Mouse (Mus musculus) lung, postnatal 4 days (tissue): Measurements from ENCODE around the gene Itga8.

Source experiments
- DNase-seq, 2 experiments: peaks; one replicate each; pipeline ENCODE4 v3.0.0; 2021

Itga8 gene

GRCm38 (mm10) chr2:12187646-12188045, 114.1 kb downstream of the Itga8 start:
- no peak for DNase-seq

DNA sequence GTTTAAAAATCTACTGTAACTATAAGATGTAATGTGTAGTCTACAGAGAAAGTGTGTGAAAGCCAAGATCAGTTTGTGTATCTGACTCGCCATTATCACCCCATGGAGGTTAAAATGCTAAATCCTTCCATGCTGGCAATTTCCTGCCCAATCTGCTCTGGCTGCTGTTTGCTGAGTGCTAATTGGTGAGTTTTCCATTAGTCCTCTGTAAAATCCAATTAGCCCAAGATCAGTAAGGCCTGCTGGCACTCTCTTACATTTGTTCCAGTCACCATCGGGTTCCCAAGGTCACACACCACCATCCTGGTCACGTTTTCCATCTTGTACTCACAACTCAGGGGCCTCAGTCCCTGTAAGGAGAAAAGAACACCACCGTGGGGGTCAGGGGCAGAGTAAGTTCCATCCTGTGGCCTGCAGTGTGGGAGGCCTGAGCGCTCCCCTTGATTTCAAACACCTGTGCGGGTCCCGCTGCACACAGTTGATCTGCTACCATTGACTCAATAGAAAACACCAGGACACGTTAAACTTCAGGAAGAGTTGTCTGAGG, 119.2 kb downstream of the Itga8 start:
- DNase-seq: no peak

GRCm38 (mm10) chr2:12180635-12181034, 121.1 kb downstream of the Itga8 start:
- no peak for DNase-seq

DNA sequence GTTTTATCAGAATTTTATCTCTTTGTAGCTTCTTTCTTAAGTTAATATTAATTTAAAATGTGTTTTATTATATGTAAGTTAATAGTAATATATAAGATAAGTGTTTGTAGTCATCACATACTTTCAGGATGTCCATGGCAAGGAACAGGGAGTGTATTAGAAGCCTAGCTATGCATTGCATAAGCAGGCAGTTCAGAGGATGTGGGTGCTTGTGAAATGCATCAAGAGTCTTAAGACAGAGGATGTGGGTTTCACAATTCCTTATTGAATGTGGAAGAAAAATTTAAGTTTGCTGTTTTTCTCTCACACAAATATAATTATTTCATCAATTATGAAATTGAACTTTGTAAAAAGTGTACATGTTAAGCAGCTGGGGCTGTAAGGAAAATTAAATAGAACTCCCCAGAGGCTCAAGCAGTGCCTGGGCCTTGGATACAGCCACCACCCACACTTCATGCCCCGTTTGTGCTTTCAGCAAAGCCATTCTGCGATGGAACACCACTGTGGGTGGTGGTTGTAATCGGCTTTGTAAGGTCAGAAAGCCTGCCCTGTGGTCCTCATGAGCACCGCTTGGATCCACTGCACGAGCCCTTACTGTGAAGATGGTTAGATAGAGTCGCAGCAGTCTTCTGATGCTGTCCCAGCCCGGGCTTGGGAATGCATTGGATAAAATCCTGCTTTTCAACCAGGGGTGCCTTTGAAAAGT, 126.8 kb downstream of the Itga8 start:
- DNase-seq: no peak

DNA sequence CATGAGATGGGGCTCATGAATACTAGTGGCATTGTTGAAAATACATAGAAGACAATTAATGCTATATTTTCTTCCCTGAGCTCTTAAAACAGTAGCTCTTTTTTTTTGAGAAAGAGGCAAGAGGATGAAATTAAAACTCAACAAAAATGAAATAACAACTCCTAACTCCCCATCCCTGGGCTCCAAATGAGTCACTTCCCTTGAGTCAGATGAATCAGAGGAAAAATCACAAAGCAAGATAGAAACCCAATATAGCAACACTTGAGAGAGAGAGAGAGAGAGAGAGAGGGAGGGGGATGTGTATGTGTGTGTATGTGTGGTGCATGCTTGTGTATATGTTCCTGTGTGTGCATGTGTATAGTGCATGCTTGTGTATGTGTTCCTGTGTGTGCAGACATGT, 131.5 kb downstream of the Itga8 start:
- DNase-seq: no peak

- peak in 1 of 2 experiments; percentile 32 for DNase-seq
These were observed 141.2 kb downstream of the Itga8 start for GRCm38 (mm10) chr2:12160486-12160885.

DNA sequence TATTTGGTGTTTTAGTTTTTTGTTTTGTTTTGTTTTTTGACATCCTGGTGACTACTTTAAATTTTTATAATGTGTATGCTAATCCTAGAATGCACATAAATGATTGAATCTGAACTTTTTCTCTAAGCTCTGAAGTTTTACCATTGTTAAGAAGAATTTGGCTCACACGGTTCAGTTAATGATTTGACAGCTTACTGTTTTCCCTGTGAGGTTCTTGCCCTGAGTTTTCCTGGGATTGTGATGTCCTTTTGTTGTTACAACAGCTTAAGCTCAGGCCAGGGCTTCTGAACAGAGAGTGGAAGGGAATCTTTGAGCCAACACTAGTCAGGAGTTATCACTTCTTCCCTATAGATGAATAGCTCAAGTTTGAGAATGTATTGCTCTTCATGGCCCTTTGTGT, 144.7 kb downstream of the Itga8 start:
- DNase-seq: no peak

- no peak for DNase-seq
These were observed 145.3 kb downstream of the Itga8 start for GRCm38 (mm10) chr2:12156401-12156800.

GRCm38 (mm10) chr2:12154676-12155075, 147.0 kb downstream of the Itga8 start:
- no peak for DNase-seq

DNA sequence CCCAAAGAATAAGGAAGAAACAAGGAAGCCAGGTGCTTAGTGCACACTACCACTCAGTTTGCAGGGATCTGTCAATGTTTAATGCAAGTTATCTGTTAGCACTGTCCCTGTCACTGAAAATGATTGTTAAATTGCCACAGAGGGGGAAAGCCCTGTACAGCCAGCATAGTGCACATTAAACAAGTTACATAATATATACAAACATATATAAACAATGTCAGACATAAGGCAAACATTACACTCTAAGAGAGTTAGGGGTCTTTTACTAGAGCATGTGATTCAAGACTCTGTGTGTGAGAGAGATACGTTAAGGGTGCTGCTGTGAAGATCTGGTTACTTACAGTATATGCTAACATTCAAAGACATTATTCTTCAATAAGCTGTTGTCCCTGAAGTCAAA, 148.2 kb downstream of the Itga8 start:
- no peak for DNase-seq

DNA sequence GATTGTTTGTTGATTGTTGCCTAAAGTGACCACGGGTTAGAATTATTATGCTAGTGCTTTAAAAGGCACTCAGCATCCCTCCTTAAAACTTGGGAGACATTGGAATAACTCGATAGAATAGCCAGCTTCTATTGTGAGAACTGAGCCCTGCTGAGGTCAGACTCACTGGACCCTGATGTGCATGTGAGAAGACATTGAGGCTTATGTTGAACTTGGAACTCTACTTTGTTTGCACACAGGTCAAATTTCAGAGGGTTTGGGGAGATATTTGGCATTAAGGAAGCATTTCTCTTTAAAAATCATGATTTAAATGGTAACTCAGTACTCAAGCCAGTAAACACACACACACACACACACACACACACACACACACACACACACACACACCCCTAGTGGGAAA, 153.8 kb downstream of the Itga8 start:
- no peak for DNase-seq

GRCm38 (mm10) chr2:12146612-12147011, 155.1 kb downstream of the Itga8 start:
- no peak for DNase-seq

DNA sequence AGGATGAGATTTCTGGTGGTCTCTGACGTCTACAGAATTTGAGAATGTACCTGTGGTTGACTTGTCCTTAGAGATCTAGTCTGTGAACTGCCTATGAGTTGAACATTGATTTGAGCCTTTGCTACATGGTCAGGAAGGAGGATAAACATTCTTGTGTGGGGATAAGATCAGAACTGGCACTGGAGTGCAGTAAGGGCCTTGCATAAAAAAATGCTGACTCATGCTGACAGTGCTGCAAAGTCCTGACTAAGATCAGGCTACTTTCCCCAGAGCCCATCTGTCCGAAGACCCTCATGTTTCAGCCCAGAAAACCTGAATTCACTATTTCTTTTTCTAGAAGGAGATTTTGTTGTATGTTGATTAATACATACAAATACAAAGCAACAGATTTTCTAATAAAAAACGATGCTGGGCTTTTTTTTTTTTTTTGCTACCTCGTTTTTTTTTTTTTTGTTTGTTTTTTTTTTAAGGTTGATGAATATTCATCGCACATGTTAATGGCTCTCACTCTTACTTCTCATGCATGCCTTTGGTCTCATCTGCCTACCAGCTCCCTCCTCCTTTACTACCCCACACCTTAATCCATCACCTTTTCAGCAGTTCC, 162.9 kb downstream of the Itga8 start:
- DNase-seq: no peak

DNA sequence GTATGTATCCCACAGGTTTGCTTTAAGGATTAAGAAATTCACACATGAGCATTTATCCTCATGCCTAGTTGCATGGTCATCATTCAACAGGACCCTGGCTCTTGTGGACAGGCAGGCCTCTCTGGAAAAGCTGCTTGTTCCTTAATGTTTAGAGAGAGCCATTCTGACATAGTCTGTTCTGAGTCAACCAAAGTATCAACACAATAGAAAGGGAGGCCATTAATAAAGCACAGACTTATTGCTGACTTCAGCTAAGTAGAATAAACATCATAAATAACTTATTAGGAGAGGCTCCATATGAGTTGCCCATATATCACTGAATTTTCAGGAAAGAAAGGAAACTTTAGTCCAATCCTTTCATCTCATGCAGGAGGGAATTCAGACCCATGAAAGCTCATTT, 175.1 kb downstream of the Itga8 start:
- no peak for DNase-seq

DNA sequence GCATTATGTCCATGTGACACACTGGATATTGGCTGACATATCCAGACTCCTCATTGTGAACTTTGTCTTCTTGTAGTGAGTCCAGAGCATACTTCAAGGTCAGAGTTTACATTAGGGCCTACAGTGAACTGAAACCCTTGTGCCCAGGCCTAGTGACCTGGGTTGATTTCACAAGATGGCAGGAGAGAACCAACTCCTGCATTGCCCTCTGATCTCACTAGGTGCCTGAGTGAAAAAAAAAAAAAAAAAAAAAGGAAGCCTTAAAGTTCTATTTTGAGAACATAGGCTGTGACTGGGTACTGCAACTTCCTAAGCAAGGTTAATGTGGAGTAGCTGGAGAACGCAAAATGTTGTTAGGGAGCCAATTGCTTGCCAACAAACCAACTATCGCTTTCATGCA, 186.2 kb downstream of the Itga8 start:
- no peak for DNase-seq

GRCm38 (mm10) chr2:12109306-12109705, 192.4 kb downstream of the Itga8 start:
- peak in 1 of 2 experiments; percentile 22 for DNase-seq

DNA sequence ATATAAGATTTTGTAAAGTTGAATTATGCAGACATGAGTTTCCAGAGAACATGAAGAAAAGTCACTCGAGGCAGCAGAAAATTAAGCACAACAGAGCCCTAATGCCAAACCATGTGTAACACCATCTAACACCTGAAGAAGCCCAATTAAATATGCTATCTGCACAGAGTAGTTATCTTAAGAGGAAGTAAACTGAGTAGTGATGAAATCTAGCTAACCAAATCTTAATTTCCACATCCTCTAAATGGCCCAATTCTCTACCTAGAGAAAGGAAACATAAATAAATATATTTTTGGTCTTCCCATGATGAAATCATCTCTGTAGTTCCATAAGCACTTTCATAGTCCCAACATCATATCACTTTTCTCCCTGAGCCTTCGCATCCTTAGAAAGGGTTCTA, 193.4 kb downstream of the Itga8 start:
- DNase-seq: no peak

DNA sequence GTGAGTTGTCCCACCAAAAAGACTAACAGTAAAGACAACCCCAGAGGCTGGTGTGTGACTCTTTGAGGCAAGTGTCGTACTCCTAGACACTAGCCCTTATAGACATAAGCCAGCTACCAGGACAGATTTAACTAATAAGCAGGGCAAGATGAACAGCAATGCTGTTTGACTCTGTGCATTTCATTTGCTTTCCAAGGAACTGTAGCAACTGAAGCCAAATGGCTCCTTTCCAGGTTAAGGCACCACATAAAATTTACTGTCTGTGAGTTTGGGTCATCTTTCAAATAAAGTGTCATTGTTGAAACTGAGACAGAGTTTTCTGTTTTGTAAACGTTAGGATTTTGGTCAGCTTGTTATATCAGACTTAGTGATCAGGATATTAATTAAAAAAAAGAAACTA, 194.5 kb downstream of the Itga8 start:
- DNase-seq: no peak

DNA sequence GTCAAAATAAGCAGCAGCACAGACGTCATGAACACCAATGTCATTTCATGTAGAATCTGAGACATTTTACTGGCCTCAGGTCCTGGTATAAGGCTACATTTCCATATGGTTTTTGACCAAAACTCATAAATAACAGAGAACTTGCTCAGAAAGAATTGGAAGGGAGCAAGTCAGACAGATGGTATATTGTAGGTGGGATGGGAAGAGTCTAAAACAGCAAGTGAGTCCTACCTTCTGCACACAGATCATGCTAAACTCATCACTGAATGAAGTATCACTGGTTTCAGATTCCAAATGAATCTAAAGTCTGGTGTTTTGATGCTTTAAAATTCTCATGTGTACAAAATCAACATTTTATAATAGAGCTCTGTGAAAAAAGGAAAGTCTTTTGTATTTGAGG, 198.5 kb downstream of the Itga8 start:
- DNase-seq: no peak

GRCm38 (mm10) chr2:12092203-12092984, 209.3 kb downstream of the Itga8 start:
- DNase-seq: no peak

DNA sequence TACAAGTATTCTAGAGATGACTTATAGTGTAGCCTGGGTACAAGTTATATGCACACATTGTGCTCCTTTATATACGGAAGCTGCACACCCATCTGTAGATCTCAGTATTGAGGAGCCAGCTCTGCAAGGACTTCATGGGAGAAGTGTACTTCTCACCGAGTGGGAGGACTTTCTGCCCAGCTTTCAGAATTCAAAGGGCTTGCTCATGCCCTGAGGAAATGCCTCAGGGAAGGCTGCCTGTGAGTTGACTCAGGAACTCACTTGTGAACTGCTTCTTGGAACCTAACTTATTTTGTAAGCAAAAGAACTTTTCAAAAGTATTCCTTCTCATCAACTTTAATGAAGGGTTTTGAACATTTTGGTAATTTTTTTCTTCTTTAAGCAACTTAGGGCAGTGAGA, 210.7 kb downstream of the Itga8 start:
- no peak for DNase-seq

DNA sequence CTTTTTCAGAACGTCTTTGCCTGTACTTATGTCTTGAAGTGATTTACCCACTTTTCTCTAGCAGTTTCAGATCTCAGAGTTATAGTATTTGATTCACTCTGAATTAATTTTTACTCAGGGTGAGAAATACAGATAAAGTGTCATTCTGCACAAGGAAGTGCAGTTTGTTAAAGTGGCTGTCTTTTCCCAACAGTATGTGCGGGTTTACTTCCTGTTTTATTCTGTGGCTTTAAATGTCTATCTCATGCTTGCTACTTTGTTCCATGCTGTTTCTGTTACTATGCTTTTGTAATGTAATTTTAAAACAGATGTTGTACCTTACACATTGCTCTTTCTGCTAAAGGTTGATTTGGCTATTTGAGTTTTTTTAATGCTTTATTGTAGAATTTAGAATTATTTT, 216.2 kb downstream of the Itga8 start:
- DNase-seq: no peak

DNA sequence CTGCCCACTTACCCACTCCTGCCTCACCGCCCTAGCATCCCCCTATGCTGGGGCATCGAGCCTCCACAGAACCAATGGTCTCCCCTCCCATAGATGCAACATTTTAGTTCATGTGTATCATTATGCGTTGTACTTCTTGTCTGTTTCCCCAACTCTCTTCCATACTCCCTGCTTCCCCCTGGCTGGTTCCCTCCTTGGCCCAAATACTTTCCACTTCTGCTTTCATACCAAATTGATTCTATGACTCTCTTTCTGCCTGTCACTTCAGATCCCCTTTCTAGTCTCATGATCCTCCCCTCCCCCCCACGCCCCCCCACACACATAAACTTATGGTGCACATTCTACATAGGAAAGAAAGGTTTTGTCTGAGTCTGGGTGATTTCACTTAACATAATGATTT, 217.4 kb downstream of the Itga8 start:
- no peak for DNase-seq
